Mouse (Mus musculus) embryo, embryonic 11.5 days (tissue): ENCODE measurements around the gene Arl8a.

Source experiments
- DNase-seq: peaks from one replicate; pipeline ENCODE4 v3.0.0-alpha.2; 2012; ENCODE audit warnings: low read depth, low spot score

Arl8a gene

GRCm38 (mm10) chr1:135133678-135134435 is 12.8 kb upstream of the Arl8a start:
- no peak for DNase-seq

GRCm38 (mm10) chr1:135135111-135135787 is 11.4 kb upstream of the Arl8a start:
- no peak for DNase-seq

GRCm38 (mm10) chr1:135136500-135136899 is 10.1 kb upstream of the Arl8a start:
- DNase-seq: peak; percentile 65

- DNase-seq: no peak
Measured at GRCm38 (mm10) chr1:135139906-135140305, 6.7 kb upstream of the Arl8a start.

GRCm38 (mm10) chr1:135142452-135142851 is 4.2 kb upstream of the Arl8a start:
- no peak for DNase-seq

GRCm38 (mm10) chr1:135143940-135144339 is 2.7 kb upstream of the Arl8a start:
- DNase-seq: no peak

- DNase-seq: peak; percentile 51
Measured at GRCm38 (mm10) chr1:135146946-135147701, 500 bp downstream of the Arl8a start.

- DNase-seq: no peak
Measured at GRCm38 (mm10) chr1:135147702-135148058, 1.1 kb downstream of the Arl8a start.

GRCm38 (mm10) chr1:135148476-135148875 is 1.9 kb downstream of the Arl8a start:
- DNase-seq: no peak

- DNase-seq: no peak
Measured at GRCm38 (mm10) chr1:135148996-135149395, 2.4 kb downstream of the Arl8a start.

- no peak for DNase-seq
Measured at GRCm38 (mm10) chr1:135154011-135154410, 7.4 kb downstream of the Arl8a start.

- DNase-seq: peak; percentile 80
Measured at GRCm38 (mm10) chr1:135154411-135154959, 7.9 kb downstream of the Arl8a start.

- DNase-seq: no peak
Measured at GRCm38 (mm10) chr1:135156300-135156699, 9.7 kb downstream of the Arl8a start.

GRCm38 (mm10) chr1:135158633-135159032 is 12.0 kb downstream of the Arl8a start:
- DNase-seq: no peak

GRCm38 (mm10) chr1:135159074-135159473 is 12.4 kb downstream of the Arl8a start:
- DNase-seq: no peak

- no peak for DNase-seq
Measured at GRCm38 (mm10) chr1:135159556-135160123, 13.0 kb downstream of the Arl8a start.

GRCm38 (mm10) chr1:135160411-135161050 is 13.9 kb downstream of the Arl8a start:
- no peak for DNase-seq

GRCm38 (mm10) chr1:135162720-135163119 is 16.1 kb downstream of the Arl8a start:
- no peak for DNase-seq

GRCm38 (mm10) chr1:135167435-135167834 is 20.8 kb downstream of the Arl8a start, which contains the start of gene Gpr37l1:
Gene Gpr37l1, minus strand, starts transcription at chr1:135167681.
- DNase-seq: no peak

- no peak for DNase-seq
Measured at GRCm38 (mm10) chr1:135168453-135169200, 22.0 kb downstream of the Arl8a start.
